Mouse (Mus musculus) cerebellum, postnatal 25 days (tissue): ENCODE results near the gene Dedd.
A peak's percentile ranks its signal among the peaks of the same experiment; 100 is the strongest.

Experiments
- DNase-seq, 2 experiments: peaks; one replicate each; pipeline ENCODE4 v3.0.0; 2021; ENCODE audit warnings: mixed read lengths in 2 of 2

Dedd gene

DNA sequence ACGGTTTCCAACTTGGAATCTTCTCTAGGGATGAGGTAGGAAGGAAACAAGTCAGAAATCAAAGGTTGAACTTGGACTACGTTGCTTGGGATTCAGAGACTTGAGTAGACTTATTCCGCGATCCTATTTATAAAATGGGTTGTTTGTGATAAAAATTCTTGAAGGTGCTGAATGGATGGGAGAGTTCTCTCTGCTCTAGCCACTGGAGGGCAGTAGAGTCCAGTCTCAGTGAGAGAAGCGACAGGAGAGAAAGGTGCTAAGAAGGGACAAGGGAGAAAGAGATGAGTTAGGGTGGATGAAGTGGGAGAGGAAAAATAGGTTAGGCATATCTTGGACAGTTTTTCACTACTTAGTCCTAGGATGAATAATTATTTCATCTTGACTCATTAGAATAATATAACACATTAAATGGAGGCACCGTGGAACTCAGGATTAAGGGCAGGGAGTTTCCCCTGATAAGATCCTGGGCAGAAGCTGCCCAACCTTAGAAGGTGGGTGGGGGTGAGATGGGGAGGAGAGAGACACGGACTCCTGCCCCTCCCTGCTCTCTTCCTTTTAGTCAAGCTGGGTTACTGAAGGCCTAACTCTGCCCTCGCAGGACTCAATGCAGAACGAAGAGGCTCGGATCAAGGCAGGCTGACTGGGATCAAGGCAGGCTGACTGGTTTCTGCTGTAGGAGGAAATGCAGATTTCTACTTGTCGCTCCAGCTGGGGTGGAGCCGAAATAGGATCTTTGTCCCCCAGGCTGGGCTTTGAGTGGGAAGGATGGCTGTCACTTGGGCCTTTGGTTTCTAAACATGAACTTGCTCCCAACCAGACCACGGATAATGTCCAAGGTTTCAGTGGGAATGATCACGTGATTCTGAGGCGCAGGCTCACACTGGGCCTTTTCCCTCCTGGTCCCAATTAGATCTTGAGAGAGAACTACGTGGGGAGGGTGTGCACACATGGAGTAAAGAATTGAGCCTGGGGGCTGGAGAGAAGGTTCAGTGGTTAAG, 32.5 kb downstream of the Dedd start:
- peak; percentile 75 to 85 for DNase-seq

DNA sequence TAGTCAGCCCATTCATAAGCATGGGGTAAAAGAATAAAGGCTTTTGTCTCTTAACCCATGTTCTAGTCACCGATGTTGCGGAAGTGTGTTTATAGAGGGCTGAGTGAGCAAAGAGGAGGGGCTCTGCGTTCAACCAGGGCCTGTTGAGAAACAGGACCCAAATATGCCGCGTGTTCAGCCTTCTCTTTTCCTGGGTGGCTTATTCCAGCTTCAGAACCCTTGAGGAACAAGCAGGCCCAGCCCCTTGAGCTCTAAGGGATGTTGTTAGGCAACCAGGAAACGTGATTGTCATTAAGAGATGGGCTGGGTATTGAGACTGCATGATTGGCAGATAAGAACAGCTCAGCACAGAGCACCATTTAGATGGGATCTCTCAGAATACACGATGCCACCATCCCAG, 37.0 kb downstream of the Dedd start:
- DNase-seq: no peak

DNA sequence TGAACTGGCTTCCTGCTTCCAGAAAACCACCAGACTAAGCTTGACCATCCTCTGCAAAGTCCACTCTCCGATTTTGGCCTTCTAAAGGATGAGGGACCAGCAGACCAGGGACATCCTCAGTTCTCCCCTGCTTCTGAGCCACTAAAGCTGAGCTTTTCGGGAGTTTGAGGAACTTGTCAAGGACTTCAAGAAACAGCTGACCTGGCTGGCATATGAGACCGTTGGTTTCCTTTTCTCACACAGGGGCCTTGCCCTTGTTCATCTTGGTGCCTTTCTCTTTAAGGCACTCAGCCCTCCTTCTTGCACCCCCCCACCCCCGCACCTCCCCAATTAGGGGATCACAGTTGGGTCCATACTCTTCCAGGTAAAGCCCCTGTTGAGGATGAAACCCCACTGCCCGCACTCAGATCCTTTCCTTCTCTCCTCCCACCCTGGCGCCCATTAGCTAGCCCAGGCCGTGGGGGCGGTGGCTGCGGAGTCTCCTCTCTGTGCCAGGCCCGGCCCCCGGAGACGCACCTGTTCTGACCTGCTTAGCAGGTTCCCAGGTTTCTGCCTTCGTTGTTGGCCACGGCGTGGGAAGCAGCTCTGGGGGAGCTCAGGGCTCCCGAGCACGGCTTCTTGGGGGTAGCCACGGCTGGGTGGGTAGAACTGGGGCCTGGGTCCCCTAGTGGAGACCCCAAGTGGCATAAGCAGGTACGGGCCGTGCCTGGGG, 41.1 kb downstream of the Dedd start, which contains the start of gene Nectin4:
Gene Nectin4 (plus strand): TSS at position 255 of the 712 bp plus-strand sequence.
- DNase-seq: no peak

DNA sequence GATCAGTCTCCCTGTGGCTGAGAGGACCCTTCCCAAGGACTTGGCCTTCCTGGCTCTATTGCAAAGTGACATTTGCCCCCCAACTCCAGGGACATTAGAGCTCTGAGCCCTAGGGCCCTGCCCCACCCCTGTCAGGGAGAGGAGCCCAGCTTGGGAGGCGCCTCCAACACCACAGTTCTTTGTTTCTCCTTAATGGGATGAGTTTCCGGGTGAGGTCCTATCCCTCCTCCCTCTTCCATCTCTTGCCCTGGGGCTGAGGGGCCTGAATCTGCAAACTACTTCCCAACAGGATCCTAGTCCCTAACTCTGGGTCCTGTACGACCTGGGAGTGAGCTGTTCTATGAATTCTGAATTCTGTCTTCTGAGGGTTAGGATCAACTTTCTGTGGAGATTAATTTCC, 43.9 kb downstream of the Dedd start:
- no peak for DNase-seq

- no peak for DNase-seq
These were observed 45.0 kb downstream of the Dedd start for GRCm38 (mm10) chr1:171373946-171374345.

GRCm38 (mm10) chr1:171375646-171376097, 46.7 kb downstream of the Dedd start:
- no peak for DNase-seq

DNA sequence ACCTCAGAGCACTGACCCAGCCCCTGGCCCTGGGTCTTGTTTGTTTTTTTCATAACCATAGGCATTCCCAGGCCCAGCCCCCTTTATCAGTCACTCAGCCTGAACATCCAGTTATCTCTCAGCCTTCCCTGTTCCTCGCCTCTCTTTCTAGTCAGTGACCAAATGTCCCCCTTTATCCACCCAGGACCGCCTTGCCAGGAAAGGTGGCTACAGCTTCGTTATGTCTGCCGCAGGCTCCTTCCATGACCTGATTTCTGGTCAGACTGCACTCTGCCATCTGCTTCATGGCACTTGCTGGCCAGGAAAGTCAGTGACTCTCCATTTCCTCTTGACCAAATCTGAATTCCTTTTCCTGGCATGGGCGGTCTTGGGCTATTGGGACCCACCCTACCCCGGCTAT, 49.4 kb downstream of the Dedd start:
- peak; percentile 53 to 60 for DNase-seq

- DNase-seq: peak; percentile 75 to 85
These were observed 51.1 kb downstream of the Dedd start for GRCm38 (mm10) chr1:171379935-171380599.

GRCm38 (mm10) chr1:171382096-171382620, 53.2 kb downstream of the Dedd start:
- no peak for DNase-seq

- DNase-seq: no peak
These were observed 55.4 kb downstream of the Dedd start for GRCm38 (mm10) chr1:171384361-171384760.

DNA sequence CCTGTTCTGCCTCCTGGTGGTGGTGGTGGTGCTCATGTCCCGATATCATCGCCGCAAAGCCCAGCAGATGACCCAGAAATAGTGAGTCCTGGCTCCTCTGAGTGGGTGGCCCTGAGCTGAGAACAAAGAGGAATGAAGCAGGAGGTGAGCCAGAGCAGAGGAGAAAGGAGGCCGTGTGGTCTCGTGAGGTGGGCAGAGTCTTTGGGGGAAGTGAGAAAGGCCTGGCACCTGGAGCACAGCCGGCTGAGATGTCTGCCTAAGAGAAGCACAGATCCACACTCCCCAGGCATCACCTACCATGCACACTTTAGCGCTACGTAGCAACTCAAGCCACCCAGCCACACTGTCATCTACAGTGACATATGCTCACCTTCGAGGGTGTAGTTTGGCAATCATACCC, 56.2 kb downstream of the Dedd start:
- DNase-seq: no peak

- peak in 1 of 2 experiments; percentile 48 for DNase-seq
These were observed 58.2 kb downstream of the Dedd start for GRCm38 (mm10) chr1:171387099-171387498.

- no peak for DNase-seq
These were observed 59.6 kb downstream of the Dedd start, which contains the start of gene Arhgap30 for GRCm38 (mm10) chr1:171388376-171389102. Gene Arhgap30 (plus strand): TSS chr1:171388954.

- no peak for DNase-seq
These were observed 61.2 kb downstream of the Dedd start for GRCm38 (mm10) chr1:171390101-171390500.
